ENCODE assay signal across 8 mouse cellular contexts in genomic region chr12:80260056-80260743, GRCm38 (mm10). TPM values are rescaled to one million over a fixed set of nuclear protein-coding genes. Genes with fewer than 3 reads are reported as not detected.
DNase-seq lines count a peak whose midpoint lies in the region; ATAC-seq and TF ChIP-seq lines count a peak whose summit lies in the region.

Gene Actn1 (minus strand): TSS chr12:80260371.

- TF ChIP-seq POLR2A in cortical plate, adult 2 months (IDR thresholded peaks at IDR 0.05; ENCODE audit: extremely low read depth, insufficient read depth, low read length), result peak; percentile 70; the same call in 1 of the 2 replicates

- no peak for TF ChIP-seq CTCF in cortical plate, adult 2 months (IDR thresholded peaks at IDR 0.05; ENCODE audit: extremely low read depth, insufficient read depth, low read length)
- no peak for TF ChIP-seq CTCF in gastrocnemius, adult 2 months (IDR thresholded peaks at IDR 0.05)

- no peaks in the 10 kb centered on the region for H3K27me3 ChIP-seq in hindbrain, embryonic 16.5 days (replicated peaks; ENCODE audit: control insufficient read depth, insufficient read depth, low read length)

- no peaks in the 10 kb centered on the region for H3K36me3 ChIP-seq in hindbrain, embryonic 16.5 days (ENCODE audit: control insufficient read depth, insufficient read depth, low read length)

- peaks cover 2% of the 10 kb centered on the region; the same call in 1 of the 2 replicates for H3K4me1 ChIP-seq in cortical plate, adult 2 months (ENCODE audit: control insufficient read depth, insufficient read depth, low read length)
- H3K4me1 ChIP-seq in hindbrain, embryonic 16.5 days (ENCODE audit: control insufficient read depth, insufficient read depth, low read depth, low read length), result peaks cover 19% of the 10 kb centered on the region

- peak within 1 kb of the TSS; percentile 83 for H3K4me2 ChIP-seq in hindbrain, embryonic 16.5 days (ENCODE audit: low read length)

- peak; percentile 86 for DNase-seq in gastrocnemius, adult 2 months
- DNase-seq in left cerebral cortex, adult 18-20 months (ENCODE audit: low spot score in 2 of 2), result peak; percentile 81 to 93
- peak; percentile 94 to 98 for DNase-seq in lung, postnatal 4 days
- peak; percentile 95 for DNase-seq in right cerebral cortex, adult 18-20 months
- DNase-seq in urinary bladder, postnatal 10 days (ENCODE audit: low spot score), result peak; percentile 55

- WGBS in hindbrain, embryonic 16.5 days, result 1% methylated on average over 47 of the region's 55 CpGs

- peak within 1 kb of the TSS; percentile 90 for H3K4me3 ChIP-seq in cortical plate, adult 2 months (ENCODE audit: insufficient read depth, low read length)
- peak within 1 kb of the TSS; percentile 90 for H3K4me3 ChIP-seq in gastrocnemius, adult 2 months
- peak within 1 kb of the TSS; percentile 88 for H3K4me3 ChIP-seq in hindbrain, embryonic 16.5 days (ENCODE audit: low read length)

- intact Hi-C loops in gastrocnemius, adult 2 months (cut with DNase I), result no loop called here

- peak within 1 kb of the TSS; percentile 93 for H3K27ac ChIP-seq in cortical plate, adult 2 months (ENCODE audit: insufficient read depth, low read length)
- peak within 1 kb of the TSS; percentile 84 for H3K27ac ChIP-seq in gastrocnemius, adult 2 months
- H3K27ac ChIP-seq in hindbrain, embryonic 16.5 days (ENCODE audit: low read depth, low read length), result peak within 1 kb of the TSS; percentile 90

- peak within 1 kb of the TSS; percentile 89 for H3K9ac ChIP-seq in hindbrain, embryonic 16.5 days (ENCODE audit: low read depth, low read length)

- peak; percentile 33 for ATAC-seq in activated CD4-positive, CD25-positive, alpha-beta regulatory T cell, adult 4 months
- ATAC-seq in hindbrain, embryonic 16.5 days, result peak; percentile 98

- H3K9me3 ChIP-seq in hindbrain, embryonic 16.5 days (ENCODE audit: control insufficient read depth, low read length), result no peaks in the 10 kb centered on the region

RNA-seq across cellular contexts. Expression of gene Actn1, which starts in this region (rescaled TPM):
- 10 to 100 TPM; 31.8 to 34.3 TPM for polyA plus RNA-seq in activated CD4-positive, CD25-positive, alpha-beta regulatory T cell, adult 4 months (2017; shearing (Covaris generic))
- polyA plus RNA-seq in cortical plate, adult 2 months (2012; rRNA removed), result 96.3 and 99.3 TPM in 2 replicates
- total RNA-seq in gastrocnemius, adult 2 months (2021), result 10 to 100 TPM in 1 of 2 experiments, 1 to 10 TPM in 1; 8.4 to 11.9 TPM
- 8.3 and 9.1 TPM in 2 replicates for polyA plus RNA-seq in hindbrain, embryonic 16.5 days (2015; fragmentation: Nextera tagmentation; extraction: Ambion mirVana)
- 100 to 1,000 TPM; 107 to 115 TPM for total RNA-seq in left cerebral cortex, adult 18-20 months (2021)

Comparison
In these comparisons a context has a peak if more than half of its experiments do, and no peak if none do; other contexts are left out.
1. Peak in every context shown above with its lines: DNase-seq, ATAC-seq, H3K4me3 ChIP-seq and H3K27ac ChIP-seq.
2. RNA of gene Actn1 (total RNA-seq): 107 to 115 TPM in left cerebral cortex, adult 18-20 months; 8.4 to 11.9 TPM in gastrocnemius, adult 2 months; every median in the first group is over 4 times any median in the second.